Mouse (Mus musculus) stomach, embryonic 14.5 days (tissue): ENCODE measurements around the gene Foxa2. TPM values are rescaled to one million over a fixed set of nuclear protein-coding genes. Genes with fewer than 3 reads are reported as not detected.

Experiments used
- ATAC-seq: fragments of 200-750 bp; cut with Nextera tagmentation; 2 replicates; pipeline ENCODE4 v1.8.0; 2017; ENCODE audit warnings: low read depth, moderate TSS enrichment; ENCODE audit not compliant: insufficient number of reproducible peaks, insufficient read depth, low FRiP score
- H3K27ac ChIP-seq: fragments of 300-500 bp; sonication (generic); 2 replicates; pipeline ENCODE4 v1.5.1; 2014; ENCODE audit warnings: mild to moderate bottlenecking, low read length, moderate library complexity, mixed read lengths
- H3K27me3 ChIP-seq: fragments of 300-500 bp; sonication (generic); 2 replicates; pipeline ENCODE4 v1.6.1; 2014; ENCODE audit warnings: low read length, control low read depth, mixed read lengths; ENCODE audit not compliant: control insufficient read depth, insufficient read depth
- H3K36me3 ChIP-seq: fragments of 300-500 bp; sonication (generic); 2 replicates; pipeline ENCODE4 v1.6.1; 2014; ENCODE audit warnings: mild to moderate bottlenecking, control low read depth, low read length, moderate library complexity, mixed read lengths; ENCODE audit not compliant: control insufficient read depth, insufficient read depth
- H3K4me1 ChIP-seq: fragments of 300-500 bp; sonication (generic); 2 replicates; pipeline ENCODE4 v1.6.1; 2014; ENCODE audit warnings: low read length, control low read depth, mixed read lengths; ENCODE audit not compliant: control insufficient read depth, insufficient read depth
- H3K4me2 ChIP-seq: fragments of 300-500 bp; sonication (generic); replicated peaks from 2 replicates; pipeline ENCODE4 v1.6.1; 2014; ENCODE audit warnings: low read depth, low read length, control low read depth
- H3K4me3 ChIP-seq: fragments of 300-500 bp; sonication (generic); 2 replicates; pipeline ENCODE4 v1.5.1; 2014; ENCODE audit warnings: low read depth, low read length, control low read depth
- H3K9ac ChIP-seq: fragments of 300-500 bp; sonication (generic); replicated peaks from 2 replicates; pipeline ENCODE4 v1.6.1; 2014; ENCODE audit warnings: low read depth, mild to moderate bottlenecking, control low read depth, low read length, moderate library complexity, mixed read lengths
- H3K9me3 ChIP-seq: fragments of 300-500 bp; sonication (generic); 2 replicates; pipeline ENCODE4 v1.6.1; 2016; ENCODE audit warnings: low read depth, low read length, control low read depth; ENCODE audit not compliant: control insufficient read depth
- WGBS: fragments of 180-500 bp; shearing (Covaris S2); extraction: QIAGEN DNeasy Blood & Tissue Kit; methylation state at CpG from one replicate; pipeline ENCODE4 v1.1.7; 2014; 5-methylcytosine and 5-hydroxymethylcytosine counted together
- microRNA-seq: library from miRNA; unstranded; fragments of <30 nt; microRNA quantifications from one replicate; pipeline ENCODE4, GENCODE M21; 2016
- polyA plus RNA-seq: library from polyadenylated mRNA; unstranded; fragments of >200 nt; fragmentation: Nextera tagmentation; extraction: Ambion mirVana; gene quantifications from 2 replicates; pipeline ENCODE4 v1.2.1, GENCODE M21; 2014

The Foxa2 gene
- polyA plus RNA-seq, 1 experiment from 2014 or later, result 20.4 TPM

DNA sequence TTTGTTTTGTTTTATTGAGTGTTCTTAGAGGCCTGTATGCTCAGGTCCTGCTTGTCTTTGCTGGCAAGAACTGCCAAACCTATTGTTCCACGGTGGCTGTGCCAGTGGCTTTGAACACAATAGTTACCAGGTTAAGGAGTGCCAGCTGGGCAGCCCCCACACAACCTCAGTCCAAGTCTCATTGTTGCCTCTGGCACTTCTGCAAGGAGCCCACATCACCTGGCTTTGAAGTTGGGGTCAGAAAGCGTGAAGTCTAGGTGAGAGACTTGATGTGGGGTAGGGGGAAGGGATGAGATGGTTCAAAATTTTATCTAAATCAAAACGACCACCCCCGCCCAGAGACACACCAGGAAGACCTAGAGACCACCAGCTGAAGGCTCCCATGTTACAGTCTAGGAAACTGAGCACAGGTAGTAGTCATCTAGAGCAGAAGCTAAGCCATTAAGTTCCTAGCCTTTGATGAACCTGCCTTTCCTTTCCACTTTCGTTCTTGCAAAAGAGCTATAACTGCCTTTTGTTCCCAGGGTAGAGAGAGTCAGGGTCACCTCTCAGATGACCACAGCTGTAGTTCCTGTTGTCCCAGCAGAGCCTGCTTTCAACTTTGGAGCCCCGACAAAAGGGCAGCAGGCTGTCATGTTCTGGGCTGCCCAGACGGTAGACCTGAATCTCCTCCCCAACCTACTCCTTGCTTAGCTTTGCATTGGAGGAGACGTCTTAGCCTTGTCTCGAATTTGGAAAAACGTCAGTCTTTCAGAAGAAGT is 48.4 kb downstream of the Foxa2 start:
- WGBS, result 74% methylated on average over 10 of the region's 10 CpGs
- no peak for ATAC-seq
- Histone ChIP-seq H3K27ac (no peak overlapping the region), H3K4me2 (no peak overlapping the region), H3K4me1 (no peaks in the 10 kb centered on the region), H3K4me3 (no peak overlapping the region), H3K9me3 (no peaks in the 10 kb centered on the region), H3K36me3 (no peaks in the 10 kb centered on the region), H3K9ac (no peak overlapping the region), H3K27me3 (no peaks in the 10 kb centered on the region)

DNA sequence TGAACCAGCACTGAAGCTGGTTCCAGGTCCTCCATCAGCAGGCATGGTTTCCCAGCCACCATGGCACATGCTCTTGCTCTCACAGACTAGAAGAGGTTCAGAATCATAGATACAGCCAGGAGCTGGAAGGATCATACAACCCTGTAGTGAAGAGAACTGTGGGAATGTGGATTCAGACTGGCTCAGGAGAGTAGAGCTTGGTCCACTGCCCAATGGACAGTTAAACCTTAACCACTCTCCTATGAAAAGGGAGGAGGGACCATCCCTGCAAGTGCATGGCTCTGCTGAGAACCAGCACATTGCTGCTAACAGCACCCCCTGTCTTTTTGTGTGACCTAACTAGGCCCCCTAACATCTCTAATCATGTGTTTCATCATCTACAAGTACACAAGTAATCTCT is 50.0 kb downstream of the Foxa2 start:
- no peaks in the 10 kb centered on the region for H3K36me3 ChIP-seq
- no peak for ATAC-seq
- no peak overlapping the region for H3K4me2 ChIP-seq
- H3K9me3 ChIP-seq, result no peaks in the 10 kb centered on the region
- H3K27ac ChIP-seq, result no peak overlapping the region
- no peaks in the 10 kb centered on the region for H3K27me3 ChIP-seq
- H3K4me3 ChIP-seq, result no peak overlapping the region
- no peak overlapping the region for H3K9ac ChIP-seq
- no peaks in the 10 kb centered on the region for H3K4me1 ChIP-seq

DNA sequence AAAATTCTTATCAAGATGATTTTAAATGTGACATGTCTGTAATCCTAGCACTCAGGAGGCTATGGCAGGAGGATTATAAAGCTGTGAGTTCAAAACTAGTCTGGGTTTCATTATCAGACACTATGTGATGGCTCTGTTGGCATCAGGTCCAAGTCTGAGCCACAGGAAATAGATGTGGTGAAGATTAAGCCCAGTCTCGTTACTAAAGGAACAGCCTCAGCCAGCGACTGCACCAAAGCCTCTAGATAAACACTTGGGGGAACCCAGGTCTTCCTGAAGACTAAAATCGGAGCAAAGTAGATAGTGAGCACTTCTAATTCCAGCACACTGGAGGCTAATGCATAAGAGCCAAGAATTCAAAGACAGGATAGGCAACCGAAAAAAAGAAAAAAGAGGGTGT is 52.9 kb downstream of the Foxa2 start:
- no peak overlapping the region for H3K4me2 ChIP-seq
- no peak overlapping the region for H3K9ac ChIP-seq
- WGBS, result 53% methylated on average over 4 of the region's 4 CpGs
- H3K27me3 ChIP-seq, result no peaks in the 10 kb centered on the region
- no peak overlapping the region for H3K27ac ChIP-seq
- H3K36me3 ChIP-seq, result no peaks in the 10 kb centered on the region
- no peak for ATAC-seq
- no peaks in the 10 kb centered on the region for H3K4me1 ChIP-seq
- H3K9me3 ChIP-seq, result no peaks in the 10 kb centered on the region
- H3K4me3 ChIP-seq, result no peak overlapping the region

DNA sequence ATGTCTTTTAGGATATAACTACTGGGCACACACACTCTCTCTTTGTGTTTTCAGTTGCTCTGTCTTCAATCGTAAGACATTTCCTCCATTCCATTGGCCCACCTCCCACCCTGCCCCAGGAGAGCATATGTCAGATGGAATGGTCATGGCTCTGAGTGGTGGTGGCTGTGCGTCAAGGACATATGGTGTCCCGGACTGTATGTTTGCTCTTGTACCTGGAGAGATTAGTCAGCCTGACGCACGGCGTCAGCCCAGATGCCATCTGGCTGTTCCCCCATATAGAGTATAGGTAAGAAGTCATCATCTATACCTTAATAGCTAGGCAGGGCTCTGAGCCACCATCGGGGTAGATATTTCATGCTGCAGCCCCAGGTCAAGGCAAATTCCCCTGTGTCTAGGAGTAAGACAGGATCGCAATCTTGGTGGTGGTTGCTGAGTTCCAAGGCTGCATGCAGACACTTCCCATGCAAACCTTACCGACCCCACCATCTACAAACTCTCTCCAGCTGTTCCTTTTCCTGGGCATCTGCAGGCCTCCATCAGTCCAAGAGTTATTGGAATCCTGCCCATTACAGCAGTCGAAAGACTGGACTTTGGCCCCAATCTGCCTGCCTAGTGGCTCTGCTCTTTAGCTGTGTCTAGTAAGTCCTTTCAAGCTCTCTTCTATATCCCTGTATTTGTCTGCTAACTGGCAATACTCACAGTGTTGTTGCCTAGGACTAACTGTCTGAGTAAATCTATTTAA is 53.7 kb downstream of the Foxa2 start:
- no peaks in the 10 kb centered on the region for H3K4me1 ChIP-seq
- H3K4me3 ChIP-seq, result no peak overlapping the region
- H3K27me3 ChIP-seq, result no peaks in the 10 kb centered on the region
- no peak overlapping the region for H3K4me2 ChIP-seq
- H3K27ac ChIP-seq, result no peak overlapping the region
- ATAC-seq, result peak; percentile 38; the same call in 1 of the 2 replicates
- WGBS, result 64% methylated on average over 10 of the region's 10 CpGs
- H3K9ac ChIP-seq, result no peak overlapping the region
- H3K36me3 ChIP-seq, result no peaks in the 10 kb centered on the region
- H3K9me3 ChIP-seq, result no peaks in the 10 kb centered on the region

Small RNAs within 50 kb of the gene (microRNA-seq; reads per million reads assigned to microRNA genes)
- gene Gm27420, result not detected
